Mouse (Mus musculus) thymus, postnatal 14 days (tissue): Measurements from ENCODE around the gene Erbb4.

Experiments used
- DNase-seq: peaks from one replicate; pipeline ENCODE4 v3.0.0; 2021

Gene Erbb4

GRCm38 (mm10) chr1:69023157-69023925 is 84.5 kb downstream of the Erbb4 start:
- DNase-seq = no peak

GRCm38 (mm10) chr1:69009800-69010505 is 97.9 kb downstream of the Erbb4 start:
- no peak for DNase-seq

GRCm38 (mm10) chr1:69001371-69001770 is 106.5 kb downstream of the Erbb4 start:
- DNase-seq = no peak

DNA sequence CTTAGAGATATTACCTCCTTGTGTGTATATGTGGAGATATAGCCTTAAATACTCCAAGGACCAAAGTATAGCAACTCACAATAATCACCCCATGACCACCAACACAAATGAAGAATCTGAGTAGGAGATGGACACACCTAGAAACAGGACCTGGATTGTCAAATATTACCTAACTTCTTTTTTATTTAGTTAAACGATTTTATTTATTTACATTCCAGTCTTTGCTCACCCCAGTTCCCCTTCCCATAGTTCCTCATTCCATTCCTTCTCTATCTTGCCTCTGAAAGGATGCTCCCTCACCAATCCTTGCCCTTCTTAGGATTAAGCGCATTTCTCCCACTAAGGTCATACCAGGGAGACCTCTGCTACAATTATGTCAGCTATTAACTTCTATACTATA is 128.6 kb downstream of the Erbb4 start:
- DNase-seq = no peak

DNA sequence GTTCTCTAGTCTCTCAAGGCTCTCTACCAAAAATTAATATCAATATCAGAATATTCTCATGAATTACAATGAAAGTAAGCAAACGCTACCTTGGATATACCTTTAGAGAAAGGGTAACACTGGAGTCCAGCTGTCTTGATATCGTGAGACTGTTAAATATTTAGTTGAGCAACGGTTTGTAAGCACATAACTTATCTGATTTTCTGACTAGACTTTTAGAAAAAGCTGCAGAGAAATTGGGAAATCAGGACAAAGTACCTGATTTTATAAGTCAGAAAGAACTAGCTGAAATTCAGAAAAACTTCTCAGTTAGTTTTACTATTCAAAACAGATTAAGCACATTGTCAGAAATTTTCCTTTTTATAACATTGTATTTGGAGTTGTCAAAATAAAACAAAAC is 129.3 kb downstream of the Erbb4 start:
- no peak for DNase-seq

- no peak for DNase-seq
Observed at GRCm38 (mm10) chr1:68973355-68974127, 134.3 kb downstream of the Erbb4 start.

GRCm38 (mm10) chr1:68964127-68964526 is 143.7 kb downstream of the Erbb4 start:
- DNase-seq = no peak

DNA sequence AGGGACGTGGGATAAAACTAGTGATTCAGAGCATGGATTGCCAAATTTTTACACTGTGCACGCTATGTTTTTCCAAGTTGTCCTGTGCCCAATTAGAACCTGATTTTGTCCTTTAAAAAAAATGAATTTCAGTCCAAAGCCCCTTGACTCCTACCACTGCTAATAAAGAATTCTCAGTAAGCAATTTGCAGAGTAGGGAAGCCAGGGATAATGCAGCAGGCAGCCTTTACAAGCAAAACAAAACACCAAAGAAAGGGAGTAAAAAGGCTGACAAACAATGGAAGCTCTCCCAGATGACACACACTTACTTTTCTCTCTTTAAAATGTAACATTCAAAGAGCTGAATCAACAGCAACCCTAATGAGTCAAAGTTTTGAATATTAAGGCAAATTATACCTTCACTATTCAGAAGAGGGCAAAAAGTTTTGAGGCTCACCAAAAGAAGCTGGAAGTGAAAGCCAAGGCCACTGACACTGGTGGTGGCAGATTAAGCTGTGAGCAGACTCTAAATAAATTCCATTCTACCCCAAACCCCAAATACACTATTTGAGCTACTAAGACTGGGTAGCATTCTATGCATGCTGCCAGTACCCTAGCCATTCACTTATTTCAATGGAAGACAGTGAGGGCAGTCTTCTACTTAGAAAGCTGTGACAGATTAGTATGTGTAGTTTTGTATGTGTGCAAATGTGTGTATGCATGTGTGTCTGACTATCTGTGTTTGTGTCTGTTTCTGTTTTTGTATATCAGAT is 146.3 kb downstream of the Erbb4 start:
- DNase-seq = no peak

GRCm38 (mm10) chr1:68956766-68957533 is 150.9 kb downstream of the Erbb4 start:
- DNase-seq = no peak

DNA sequence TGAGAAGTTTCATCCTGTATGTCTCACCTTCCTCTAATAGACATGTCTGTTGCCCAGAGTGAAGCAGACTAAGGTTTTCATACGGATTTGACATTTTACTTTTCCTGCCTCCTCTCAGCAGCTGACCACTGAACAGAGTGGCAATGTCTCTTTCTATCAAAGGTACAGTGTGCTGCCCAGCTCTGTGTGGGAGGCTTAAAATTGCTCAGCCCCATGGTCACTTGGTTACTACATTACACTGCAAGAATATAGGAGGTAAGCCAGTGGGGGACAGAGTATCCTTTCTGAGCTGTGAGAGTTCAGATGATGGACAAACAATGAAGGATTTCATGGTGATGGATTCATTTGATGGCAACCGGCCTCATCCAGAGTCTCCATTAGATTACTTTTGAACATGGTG is 152.4 kb downstream of the Erbb4 start:
- DNase-seq = no peak

DNA sequence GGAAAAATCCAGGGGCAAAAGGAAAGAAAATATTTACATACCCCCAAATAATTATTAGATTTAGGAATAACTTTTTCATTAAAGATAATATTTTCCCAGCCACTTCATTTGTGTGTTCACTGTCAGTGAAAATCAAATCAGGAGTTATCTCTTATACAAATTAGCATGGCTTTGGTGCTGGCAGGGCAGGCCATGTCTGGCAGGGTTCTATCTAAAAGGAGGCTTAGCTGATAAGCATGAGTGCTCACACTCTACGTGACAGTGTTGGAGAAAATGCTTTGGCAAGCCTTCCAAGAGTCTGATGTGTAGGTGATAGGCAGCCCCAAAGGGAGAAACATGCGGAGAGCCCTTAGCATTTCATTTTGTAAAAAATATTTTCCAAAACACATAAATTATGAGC is 164.7 kb downstream of the Erbb4 start:
- DNase-seq = no peak

DNA sequence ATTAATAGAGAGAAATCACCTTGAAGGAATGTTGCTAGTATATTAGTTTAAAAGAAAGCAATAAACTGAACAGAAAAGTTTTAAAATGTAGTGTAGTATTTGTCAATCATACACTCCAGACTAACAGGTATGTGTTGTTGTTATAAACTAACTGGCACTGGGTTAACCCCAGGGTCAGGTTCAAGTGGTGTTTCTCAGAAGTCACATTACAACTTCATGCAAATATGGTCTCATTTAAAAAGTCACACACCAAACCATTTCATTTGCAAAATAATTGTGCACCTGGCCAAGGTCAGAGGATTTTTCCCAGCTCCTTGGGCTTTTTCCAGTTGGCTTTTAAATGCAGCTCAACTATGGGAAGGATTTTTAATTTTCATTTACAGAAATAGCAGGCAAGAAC is 173.1 kb downstream of the Erbb4 start:
- no peak for DNase-seq

- no peak for DNase-seq
Observed at GRCm38 (mm10) chr1:68933330-68934065, 174.4 kb downstream of the Erbb4 start.

DNA sequence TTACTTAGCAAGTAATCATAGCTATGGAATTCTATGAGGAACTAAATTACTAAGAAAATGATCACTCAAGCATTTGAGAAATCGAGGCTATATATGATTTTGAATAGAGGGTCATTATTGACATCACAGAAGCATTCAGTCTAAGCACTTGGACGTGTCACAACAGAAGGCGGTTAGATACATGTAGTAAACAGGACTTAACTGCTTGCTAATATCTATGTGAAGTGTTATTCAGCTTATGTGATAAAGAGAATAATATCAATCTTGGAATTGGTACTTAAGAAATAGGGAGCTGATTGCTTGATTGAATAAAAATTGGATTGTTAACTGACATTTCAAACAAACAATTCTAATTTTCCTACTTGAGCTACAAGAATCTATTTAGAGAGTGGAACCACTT is 190.0 kb downstream of the Erbb4 start:
- no peak for DNase-seq

GRCm38 (mm10) chr1:68892041-68892440 is 215.8 kb downstream of the Erbb4 start:
- no peak for DNase-seq

DNA sequence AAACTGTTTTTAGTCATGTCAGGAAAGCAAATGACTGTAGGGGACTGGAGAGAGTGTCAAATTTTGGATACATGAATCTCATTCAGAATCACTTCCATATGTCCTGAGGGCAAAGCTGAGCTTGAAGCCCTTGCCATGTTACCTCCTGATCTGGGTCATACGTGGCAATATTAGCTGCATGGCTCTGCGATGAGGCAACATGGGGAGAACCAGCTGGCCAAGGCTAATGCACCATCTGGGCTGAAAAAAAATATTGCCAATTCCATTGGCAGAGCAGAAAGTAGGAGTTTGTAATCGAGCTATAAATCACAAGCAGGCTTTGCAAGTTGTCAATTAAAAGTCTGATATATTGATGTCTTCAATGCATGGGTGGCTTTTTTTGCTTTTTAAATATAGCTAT is 221.0 kb downstream of the Erbb4 start:
- DNase-seq = no peak

GRCm38 (mm10) chr1:68874954-68875353 is 232.9 kb downstream of the Erbb4 start:
- no peak for DNase-seq

GRCm38 (mm10) chr1:68873635-68874020 is 234.2 kb downstream of the Erbb4 start:
- no peak for DNase-seq

DNA sequence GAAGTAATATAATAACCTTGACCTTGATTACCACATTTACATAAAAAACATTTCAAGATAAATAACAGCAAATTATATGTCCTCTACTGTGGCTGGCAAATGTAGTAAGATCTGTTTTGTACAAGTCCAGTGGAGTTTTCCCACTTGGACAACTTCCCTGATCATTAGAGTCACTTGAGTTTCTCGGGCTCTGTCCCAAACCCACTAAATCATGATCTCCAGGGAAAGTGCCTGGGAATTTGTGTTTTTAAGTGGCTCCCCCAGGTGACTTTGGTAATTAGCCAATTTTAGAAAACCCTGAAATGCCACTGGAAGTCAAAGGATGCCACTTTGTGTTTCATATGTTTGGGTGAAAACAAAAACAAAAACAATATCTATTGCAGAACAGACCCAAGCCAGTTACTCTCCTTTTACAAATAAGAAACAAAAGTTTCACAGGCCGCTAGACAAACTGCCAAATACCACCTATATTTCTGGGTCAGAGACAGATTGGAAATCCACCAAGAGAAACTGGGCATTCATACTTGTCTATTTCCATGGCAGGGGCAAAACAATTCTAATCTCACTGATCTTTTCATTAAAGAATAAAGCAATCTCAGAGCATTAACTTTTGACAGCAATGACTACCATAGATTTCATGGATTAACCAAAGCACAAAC is 234.8 kb downstream of the Erbb4 start:
- DNase-seq = no peak

- no peak for DNase-seq
Observed at GRCm38 (mm10) chr1:68860341-68860740, 247.5 kb downstream of the Erbb4 start.

GRCm38 (mm10) chr1:68859480-68859879 is 248.4 kb downstream of the Erbb4 start:
- no peak for DNase-seq
